Mouse (Mus musculus) testis, adult 10 weeks (tissue): ENCODE results near the gene Hist2h2ab. TPM values are rescaled to one million over a fixed set of nuclear protein-coding genes. Genes with fewer than 3 reads are reported as not detected.

ENCODE experiments used
- polyA plus RNA-seq: library from polyadenylated mRNA; stranded (reverse); fragments of 350-450 nt; fragmentation: Illumina TruSeq; extraction: RNeasy Lipid Tissue Mini Kit (QIAGEN cat#74804); gene quantifications from one replicate; pipeline ENCODE4 v1.2.3, GENCODE M21; 2014; ENCODE audit warnings: low read depth, low replicate concordance

Gene Hist2h2ab
- polyA plus RNA-seq = not detected

GRCm38 (mm10) chr3:96219661-96220130, at the start of gene Hist2h2ab, which contains the start of gene Bola1:
TSS of gene Hist2h2ab (plus strand) at chr3:96219865.
TSS of gene Bola1 (minus strand) at chr3:96219709.

GRCm38 (mm10) chr3:96172197-96173178, 47.2 kb upstream of the Hist2h2ab start, which contains the start of gene Sf3b4:
TSS of gene Sf3b4 (plus strand) at chr3:96172332.

GRCm38 (mm10) chr3:96180727-96181477, 38.8 kb upstream of the Hist2h2ab start, which contains the start of gene Sv2a:
TSS of gene Sv2a (plus strand) at chr3:96181151.

GRCm38 (mm10) chr3:96220765-96221639, 1.3 kb downstream of the Hist2h2ab start, which contains the start of the genes Hist2h2ac and Hist2h2be:
TSS of gene Hist2h2ac (minus strand) at chr3:96220880.
TSS of gene Hist2h2be (plus strand) at chr3:96221119.

GRCm38 (mm10) chr3:96238954-96239793, 19.5 kb downstream of the Hist2h2ab start, which contains the start of gene Hist2h3c2:
TSS of gene Hist2h3c2 (minus strand) at chr3:96239127.

GRCm38 (mm10) chr3:96239949-96240798, 20.5 kb downstream of the Hist2h2ab start, which contains the start of gene Hist2h2aa2:
TSS of gene Hist2h2aa2 (minus strand) at chr3:96240276.

GRCm38 (mm10) chr3:96245003-96245886, 25.6 kb downstream of the Hist2h2ab start, which contains the start of gene Hist2h2aa1:
TSS of gene Hist2h2aa1 (plus strand) at chr3:96245497.

GRCm38 (mm10) chr3:96246427-96246856, 26.8 kb downstream of the Hist2h2ab start, which contains the start of gene Hist2h3c1:
TSS of gene Hist2h3c1 (plus strand) at chr3:96246685.

GRCm38 (mm10) chr3:96262979-96263550, 43.4 kb downstream of the Hist2h2ab start, which contains the start of gene Hist2h4:
TSS of gene Hist2h4 (minus strand) at chr3:96263311.

GRCm38 (mm10) chr3:96268051-96268775, 48.5 kb downstream of the Hist2h2ab start, which contains the start of gene Hist2h3b:
TSS of gene Hist2h3b (plus strand) at chr3:96268654.

Other genes with a start within 250 kb of the Hist2h2ab start
- gene Plekho1, start 223.9 kb upstream of the Hist2h2ab start, polyA plus RNA-seq = 8.6 TPM
- gene Vps45, start 161.4 kb upstream of the Hist2h2ab start, polyA plus RNA-seq = 15.0 TPM
- gene Otud7b, start 115.3 kb upstream of the Hist2h2ab start, polyA plus RNA-seq = 27.4 TPM
- gene Mtmr11, start 57.9 kb upstream of the Hist2h2ab start, polyA plus RNA-seq = 0.57 TPM
- gene Sf3b4, start 47.5 kb upstream of the Hist2h2ab start, polyA plus RNA-seq = 27.1 TPM
- gene Sv2a, start 38.7 kb upstream of the Hist2h2ab start, polyA plus RNA-seq = 0.14 TPM
- 3.8 TPM for gene Bola1, start 156 bp upstream of the Hist2h2ab start, polyA plus RNA-seq
- gene Hist2h2ac, start 1.0 kb downstream of the Hist2h2ab start, polyA plus RNA-seq = not detected
- 20.2 TPM for gene Hist2h2be, start 1.3 kb downstream of the Hist2h2ab start, polyA plus RNA-seq
- 2.0 TPM for gene Hist2h3c2, start 19.3 kb downstream of the Hist2h2ab start, polyA plus RNA-seq
- not detected for gene Hist2h2aa2, start 20.4 kb downstream of the Hist2h2ab start, polyA plus RNA-seq
- not detected for gene Hist2h2aa1, start 25.6 kb downstream of the Hist2h2ab start, polyA plus RNA-seq
- 12.5 TPM for gene Hist2h3c1, start 26.8 kb downstream of the Hist2h2ab start, polyA plus RNA-seq
- not detected for gene Hist2h4, start 43.4 kb downstream of the Hist2h2ab start, polyA plus RNA-seq
- not detected for gene Hist2h3b, start 48.8 kb downstream of the Hist2h2ab start, polyA plus RNA-seq
- not detected for gene Hist2h2bb, start 49.9 kb downstream of the Hist2h2ab start, polyA plus RNA-seq
- 0.39 TPM for gene Fcgr1, start 74.1 kb downstream of the Hist2h2ab start, polyA plus RNA-seq
- gene BC107364, start 232.4 kb downstream of the Hist2h2ab start, polyA plus RNA-seq = 3.0 TPM